Comparison of ENCODE assay signal across 8 mouse cellular contexts in the genomic region with DNA sequence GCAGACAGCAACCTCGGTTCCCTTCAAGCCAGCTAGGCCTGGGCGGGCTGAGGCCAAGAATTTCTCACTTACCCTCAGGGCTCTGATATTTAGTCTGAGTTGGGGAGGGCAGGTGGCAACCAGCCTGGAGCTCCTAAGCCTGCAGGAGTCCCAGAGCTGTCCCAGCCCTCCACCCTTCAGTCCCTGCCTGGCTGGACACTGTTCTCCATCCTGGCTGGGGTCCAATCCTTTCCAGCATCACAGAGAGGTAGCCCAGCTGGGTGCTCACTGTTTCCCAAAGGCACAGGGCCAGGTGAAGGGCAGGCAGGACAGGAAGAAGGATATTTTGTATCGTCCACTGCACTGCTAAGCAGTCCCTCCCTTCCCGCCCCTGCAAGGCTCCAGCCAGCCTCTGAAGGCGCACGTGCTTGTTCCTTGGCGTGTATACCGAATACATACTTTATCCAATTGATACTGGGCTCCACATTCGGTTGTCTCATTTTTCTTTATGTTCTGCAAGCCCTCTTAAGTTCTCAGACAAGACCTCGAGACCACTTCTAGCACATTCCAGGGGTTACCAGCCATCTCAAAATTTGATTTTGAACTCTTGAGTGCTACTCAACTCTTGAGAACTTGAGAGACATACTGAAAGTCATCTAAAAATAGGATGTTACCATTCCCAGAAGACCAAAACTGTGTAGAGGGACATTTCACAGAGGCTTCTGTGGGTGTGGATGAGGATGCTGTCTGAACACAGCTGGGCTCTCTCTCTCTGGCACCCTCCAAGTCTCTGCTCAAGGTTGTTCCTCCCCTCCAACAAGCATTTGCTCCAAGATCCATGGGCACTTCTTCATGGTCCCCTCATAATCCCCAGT. TPM values are rescaled to one million over a fixed set of nuclear protein-coding genes. Genes with fewer than 3 reads are reported as not detected.
DNase-seq lines count a peak whose midpoint lies in the region; ATAC-seq and TF ChIP-seq lines count a peak whose summit lies in the region.

No protein-coding gene starts in this region.

- WGBS in cerebellum, adult 2 months = 12% methylated on average over 10 of the region's 10 CpGs
- 24% methylated on average over 10 of the region's 10 CpGs for WGBS in heart, adult 2 months
- WGBS in lung, embryonic 14.5 days = 43% methylated on average over 10 of the region's 10 CpGs

- H3K9me3 ChIP-seq in lung, embryonic 14.5 days (ENCODE audit: low read depth, low read length) = no peaks in the 10 kb centered on the region

- no peak for TF ChIP-seq POLR2A in cerebellum, adult 2 months (IDR thresholded peaks at IDR 0.05; ENCODE audit: borderline replicate concordance, insufficient read depth, low read length)
- TF ChIP-seq POLR2A in heart, adult 2 months (IDR thresholded peaks at IDR 0.05; ENCODE audit: insufficient read depth, low read depth, low read length) = no peak

- ATAC-seq in frontal cortex, adult (ENCODE audit: low TSS enrichment) = peak; percentile 33
- peak; percentile 82 for ATAC-seq in lung, embryonic 14.5 days (ENCODE audit: insufficient read depth)

- H3K4me3 ChIP-seq in cerebellum, adult 2 months (replicated peaks; ENCODE audit: insufficient read depth, low read depth, low read length) = no peak overlapping the region
- H3K4me3 ChIP-seq in heart, adult 2 months = no peak overlapping the region
- no peak overlapping the region for H3K4me3 ChIP-seq in lung, embryonic 14.5 days (ENCODE audit: low read depth, low read length)

- TF ChIP-seq EP300 in heart, adult 2 months (IDR thresholded peaks at IDR 0.05; ENCODE audit: insufficient read depth, low read depth, low read length) = no peak

- no peaks in the 10 kb centered on the region for H3K27me3 ChIP-seq in cerebellum, adult 2 months (ENCODE audit: control insufficient read depth, insufficient read depth, low read length)
- no peaks in the 10 kb centered on the region for H3K27me3 ChIP-seq in heart, adult 2 months (ENCODE audit: control insufficient read depth, insufficient read depth, low read length)
- H3K27me3 ChIP-seq in lung, embryonic 14.5 days (ENCODE audit: insufficient read depth, low read length) = no peaks in the 10 kb centered on the region

- no peaks in the 10 kb centered on the region for H3K36me3 ChIP-seq in heart, adult 2 months (ENCODE audit: control insufficient read depth, insufficient read depth, low read length)
- H3K36me3 ChIP-seq in lung, embryonic 14.5 days (ENCODE audit: insufficient read depth) = no peaks in the 10 kb centered on the region

- no peak overlapping the region for H3K4me2 ChIP-seq in lung, embryonic 14.5 days

- H3K4me1 ChIP-seq in cerebellum, adult 2 months (ENCODE audit: control insufficient read depth, insufficient read depth, low read length) = peaks cover 38% of the 10 kb centered on the region
- peaks cover 8% of the 10 kb centered on the region for H3K4me1 ChIP-seq in heart, adult 2 months (ENCODE audit: control insufficient read depth, insufficient read depth, low read length)
- peaks cover 17% of the 10 kb centered on the region; the same call in 1 of the 2 replicates for H3K4me1 ChIP-seq in lung, embryonic 14.5 days (ENCODE audit: insufficient read depth)

- no peak for TF ChIP-seq CTCF in cerebellum, adult 2 months (IDR thresholded peaks at IDR 0.05; ENCODE audit: borderline replicate concordance, insufficient read depth, low read depth, low read length)
- 0 out of 2 replicates have a peak, but pooled peaks have one; percentile 7 for TF ChIP-seq CTCF in heart, adult 2 months (IDR thresholded peaks at IDR 0.05)
- no peak for TF ChIP-seq CTCF in lung, embryonic 14.5 days (IDR thresholded peaks at IDR 0.05; ENCODE audit: low read depth)

- H3K79me2 ChIP-seq in heart, adult 2 months (replicated peaks; ENCODE audit: control insufficient read depth, insufficient read depth, low read length) = no peaks in the 10 kb centered on the region

- intact Hi-C loops in heart, adult 2 months (cut with DNase I) = no loop called here

- H3K9ac ChIP-seq in heart, adult 2 months (ENCODE audit: low read depth, low read length) = no peak overlapping the region
- H3K9ac ChIP-seq in lung, embryonic 14.5 days = no peak overlapping the region

- DNase-seq in frontal cortex, adult 2 months (ENCODE audit: extremely low spot score in 1 of 2, low spot score in 1 of 2) = no peak
- DNase-seq in cerebellum, adult 2 months = peak; percentile 84 to 90
- DNase-seq in heart, adult 2 months = peak; percentile 57 to 75
- peak; percentile 49 for DNase-seq in lung, embryonic 14.5 days
- DNase-seq in spleen, postnatal 10 days (ENCODE audit: low spot score in 2 of 2) = no peak
- DNase-seq in left cerebral cortex, adult 8-10 months (ENCODE audit: low spot score in 2 of 2) = no peak
- no peak for DNase-seq in yolk sac, embryonic 10.5 days (ENCODE audit: low spot score)

- peak overlapping the region; percentile 60 for H3K27ac ChIP-seq in cerebellum, adult 2 months (ENCODE audit: insufficient read depth, low read length)
- H3K27ac ChIP-seq in heart, adult 2 months = peak overlapping the region; percentile 28; the same call in 1 of the 2 replicates
- peak overlapping the region; percentile 54; the same call in 1 of the 2 replicates for H3K27ac ChIP-seq in lung, embryonic 14.5 days (ENCODE audit: low read depth)

RNA-seq across cellular contexts. Expression of a gene that starts 31.5 kb away (rescaled TPM):
- 2.3 and 3.8 TPM in 2 replicates for polyA plus RNA-seq in frontal cortex, adult 2 months (2012; rRNA removed)
- 18.2 and 25.0 TPM in 2 replicates for polyA plus RNA-seq in cerebellum, adult 2 months (2012; rRNA removed)
- total RNA-seq in heart, adult 2 months (2021) = 1 to 10 TPM in 1 of 2 experiments, under 1 TPM in 1; 0.99 to 2.3 TPM
- 5.6 TPM in 2 replicates for polyA plus RNA-seq in heart, adult 2 months (2012; rRNA removed)
- polyA plus RNA-seq in lung, embryonic 14.5 days (2014; fragmentation: Nextera tagmentation; extraction: Ambion mirVana) = 6.8 and 6.9 TPM in 2 replicates
- 1 to 10 TPM in 2 of 4 experiments, under 1 TPM in 2; 0.50 to 1.2 (median 0.98) TPM for total RNA-seq in left cerebral cortex, adult 8-10 months (2022)

Comparison
In these comparisons a context has a peak if more than half of its experiments do, and no peak if none do; other contexts are left out.
1. DNase-seq: peak in cerebellum, adult 2 months (2 of 2), heart, adult 2 months (2 of 2) and lung, embryonic 14.5 days (single experiment); none in frontal cortex, adult 2 months (0 of 2), spleen, postnatal 10 days (0 of 2), left cerebral cortex, adult 8-10 months (0 of 2) and yolk sac, embryonic 10.5 days (single experiment).
2. Peak in every context shown above with its lines, with median percentiles within 50 percentile points of each other: H3K27ac ChIP-seq.